Mouse (Mus musculus) intestine, embryonic 15.5 days (tissue): ENCODE data around the gene Fam189a2. TPM values are rescaled to one million over a fixed set of nuclear protein-coding genes. Genes with fewer than 3 reads are reported as not detected.

Source experiments
- ATAC-seq: fragments of 200-750 bp; cut with Nextera tagmentation; 2 replicates; pipeline ENCODE4 v1.8.0; 2017; ENCODE audit warnings: moderate TSS enrichment, moderate library complexity
- H3K27ac ChIP-seq: fragments of 300-500 bp; sonication (generic); 2 replicates; pipeline ENCODE4 v1.5.1; 2015; ENCODE audit warnings: mild to moderate bottlenecking, inconsistent platforms
- H3K27me3 ChIP-seq: fragments of 300-500 bp; sonication (generic); replicated peaks from 2 replicates; pipeline ENCODE4 v1.6.1; 2015; ENCODE audit warnings: inconsistent platforms
- H3K36me3 ChIP-seq: fragments of 300-500 bp; sonication (generic); 2 replicates; pipeline ENCODE4 v1.6.1; 2015; ENCODE audit warnings: inconsistent platforms
- H3K4me1 ChIP-seq: fragments of 300-500 bp; sonication (generic); replicated peaks from 2 replicates; pipeline ENCODE4 v1.6.1; 2015; ENCODE audit warnings: inconsistent platforms
- H3K4me2 ChIP-seq: fragments of 300-500 bp; sonication (generic); replicated peaks from 2 replicates; pipeline ENCODE4 v1.6.1; 2015; ENCODE audit warnings: mild to moderate bottlenecking, inconsistent platforms
- H3K4me3 ChIP-seq: fragments of 300-500 bp; sonication (generic); replicated peaks from 2 replicates; pipeline ENCODE4 v1.5.1; 2015; ENCODE audit warnings: inconsistent platforms
- H3K9ac ChIP-seq: fragments of 300-500 bp; sonication (generic); 2 replicates; pipeline ENCODE4 v1.6.1; 2015; ENCODE audit warnings: inconsistent platforms
- H3K9me3 ChIP-seq: fragments of 300-500 bp; sonication (generic); 2 replicates; pipeline ENCODE4 v1.6.1; 2016; ENCODE audit warnings: inconsistent platforms
- WGBS: fragments of 180-500 bp; shearing (Covaris S2); methylation state at CpG from one replicate; pipeline ENCODE4 v1.1.7; 2015; 5-methylcytosine and 5-hydroxymethylcytosine counted together
- polyA plus RNA-seq: library from polyadenylated mRNA; unstranded; fragments of >200 nt; fragmentation: Nextera tagmentation; extraction: Ambion mirVana; gene quantifications from 2 replicates; pipeline ENCODE4 v1.2.1, GENCODE M21; 2015

Gene Fam189a2
- polyA plus RNA-seq, 1 experiment from 2014 or later: 0.80 TPM

- no peaks in the 10 kb centered on the region for H3K36me3 ChIP-seq
- no peak overlapping the region for H3K4me3 ChIP-seq
- no peak overlapping the region for H3K4me2 ChIP-seq
- no peak overlapping the region for H3K27ac ChIP-seq
- H3K9me3 ChIP-seq: no peaks in the 10 kb centered on the region
- no peaks in the 10 kb centered on the region for H3K27me3 ChIP-seq
- no peak for ATAC-seq
- H3K9ac ChIP-seq: no peak overlapping the region
- H3K4me1 ChIP-seq: no peaks in the 10 kb centered on the region
- 83% methylated on average over 4 of the region's 4 CpGs for WGBS
Observed at GRCm38 (mm10) chr19:23946751-23947150, 84.1 kb downstream of the Fam189a2 start.

- no peak for ATAC-seq
- no peak overlapping the region for H3K27ac ChIP-seq
- 90% methylated on average over 6 of the region's 6 CpGs for WGBS
- no peak overlapping the region for H3K4me3 ChIP-seq
- no peaks in the 10 kb centered on the region for H3K4me1 ChIP-seq
- no peaks in the 10 kb centered on the region for H3K36me3 ChIP-seq
- no peak overlapping the region for H3K4me2 ChIP-seq
- H3K9me3 ChIP-seq: no peaks in the 10 kb centered on the region
- no peak overlapping the region for H3K9ac ChIP-seq
- H3K27me3 ChIP-seq: no peaks in the 10 kb centered on the region
Observed at GRCm38 (mm10) chr19:23946026-23946685, 84.7 kb downstream of the Fam189a2 start.

GRCm38 (mm10) chr19:23942886-23943285, 87.9 kb downstream of the Fam189a2 start:
- Histone ChIP-seq H3K9me3 (no peaks in the 10 kb centered on the region), H3K9ac (no peak overlapping the region), H3K27me3 (no peaks in the 10 kb centered on the region), H3K4me1 (no peaks in the 10 kb centered on the region), H3K27ac (no peak overlapping the region), H3K4me2 (no peak overlapping the region), H3K4me3 (no peak overlapping the region), H3K36me3 (no peaks in the 10 kb centered on the region)
- ATAC-seq: no peak
- WGBS: 85% methylated on average over 7 of the region's 7 CpGs

- ATAC-seq: no peak
- no peaks in the 10 kb centered on the region for H3K4me1 ChIP-seq
- H3K9ac ChIP-seq: no peak overlapping the region
- no peaks in the 10 kb centered on the region for H3K36me3 ChIP-seq
- H3K4me3 ChIP-seq: no peak overlapping the region
- H3K9me3 ChIP-seq: no peaks in the 10 kb centered on the region
- no peak overlapping the region for H3K4me2 ChIP-seq
- 86% methylated on average over 12 of the region's 12 CpGs for WGBS
- no peak overlapping the region for H3K27ac ChIP-seq
- H3K27me3 ChIP-seq: no peaks in the 10 kb centered on the region
Observed at GRCm38 (mm10) chr19:23941422-23941949, 89.3 kb downstream of the Fam189a2 start.

GRCm38 (mm10) chr19:23930826-23931225, 100.0 kb downstream of the Fam189a2 start:
- no peaks in the 10 kb centered on the region for H3K9me3 ChIP-seq
- no peak for ATAC-seq
- WGBS: 85% methylated on average over 5 of the region's 5 CpGs
- no peak overlapping the region for H3K27ac ChIP-seq
- no peak overlapping the region for H3K4me3 ChIP-seq
- H3K9ac ChIP-seq: no peak overlapping the region
- no peak overlapping the region for H3K4me2 ChIP-seq
- H3K27me3 ChIP-seq: no peaks in the 10 kb centered on the region
- no peaks in the 10 kb centered on the region for H3K4me1 ChIP-seq
- H3K36me3 ChIP-seq: no peaks in the 10 kb centered on the region

GRCm38 (mm10) chr19:23925541-23925940, 105.3 kb downstream of the Fam189a2 start:
- WGBS: 88% methylated on average over 5 of the region's 5 CpGs
- no peaks in the 10 kb centered on the region for H3K36me3 ChIP-seq
- H3K27ac ChIP-seq: no peak overlapping the region
- ATAC-seq: no peak
- no peak overlapping the region for H3K4me2 ChIP-seq
- no peaks in the 10 kb centered on the region for H3K9me3 ChIP-seq
- no peaks in the 10 kb centered on the region for H3K27me3 ChIP-seq
- no peak overlapping the region for H3K4me3 ChIP-seq
- H3K4me1 ChIP-seq: no peaks in the 10 kb centered on the region
- H3K9ac ChIP-seq: no peak overlapping the region

GRCm38 (mm10) chr19:23924791-23925190, 106.0 kb downstream of the Fam189a2 start:
- Histone ChIP-seq H3K4me3 (no peak overlapping the region), H3K4me2 (no peak overlapping the region), H3K27ac (no peak overlapping the region), H3K9me3 (no peaks in the 10 kb centered on the region), H3K27me3 (no peaks in the 10 kb centered on the region), H3K9ac (no peak overlapping the region), H3K4me1 (no peaks in the 10 kb centered on the region), H3K36me3 (no peaks in the 10 kb centered on the region)
- 85% methylated on average over 9 of the region's 9 CpGs for WGBS
- ATAC-seq: no peak

GRCm38 (mm10) chr19:23924057-23924456, 106.8 kb downstream of the Fam189a2 start:
- no peak overlapping the region for H3K9ac ChIP-seq
- no peak overlapping the region for H3K4me2 ChIP-seq
- H3K9me3 ChIP-seq: no peaks in the 10 kb centered on the region
- no peak overlapping the region for H3K4me3 ChIP-seq
- H3K36me3 ChIP-seq: no peaks in the 10 kb centered on the region
- no peaks in the 10 kb centered on the region for H3K27me3 ChIP-seq
- H3K4me1 ChIP-seq: no peaks in the 10 kb centered on the region
- no peak overlapping the region for H3K27ac ChIP-seq
- 51% methylated on average over 6 of the region's 6 CpGs for WGBS
- no peak for ATAC-seq

Other genes with a start within 250 kb of the Fam189a2 start
- gene Tjp2, start 194.0 kb upstream of the Fam189a2 start, polyA plus RNA-seq: 41.2 and 41.7 TPM in 2 replicates
- gene Fxn, start 249.6 kb upstream of the Fam189a2 start, polyA plus RNA-seq: 41.1 and 42.3 TPM in 2 replicates